Comparison of ENCODE assay signal across 7 mouse cellular contexts in genomic region chr16:91694455-91695084, GRCm38 (mm10). TPM values are rescaled to one million over a fixed set of nuclear protein-coding genes. Genes with fewer than 3 reads are reported as not detected.
A peak's percentile ranks its signal among the peaks of the same experiment; 100 is the strongest.
DNase-seq lines count a peak whose midpoint lies in the region; ATAC-seq lines count a peak whose summit lies in the region.

No protein-coding gene starts in this region.

- ATAC-seq in granulocyte monocyte progenitor cell, adult 5-6 weeks (replicated peaks; ENCODE audit: poor library complexity, severe bottlenecking) = peak; percentile 96
- ATAC-seq in intestine, embryonic 16.5 days = peak; percentile 89
- ATAC-seq in midbrain, embryonic 12.5 days (ENCODE audit: low FRiP score, low read depth) = peak; percentile 86

- no peaks in the 10 kb centered on the region for H3K9me3 ChIP-seq in intestine, embryonic 16.5 days (ENCODE audit: control insufficient read depth, low read length)
- H3K9me3 ChIP-seq in midbrain, embryonic 12.5 days = no peaks in the 10 kb centered on the region

- no peak overlapping the region for H3K9ac ChIP-seq in intestine, embryonic 16.5 days (ENCODE audit: low read depth, low read length)
- H3K9ac ChIP-seq in midbrain, embryonic 12.5 days (replicated peaks) = no peak overlapping the region

- DNase-seq in adrenal gland, adult 8-10 months = peak; percentile 38
- DNase-seq in embryo, embryonic 11.5 days (ENCODE audit: low read depth, low spot score) = peak; percentile 63
- DNase-seq in left cerebral cortex, postnatal 4 days = peak; percentile 84
- DNase-seq in spleen, adult 12 weeks (ENCODE audit: low spot score) = peak; percentile 60

- H3K27ac ChIP-seq in intestine, embryonic 16.5 days (ENCODE audit: low read length) = no peak overlapping the region
- 0 out of 2 replicates have a peak overlapping the region, but pooled peaks have one; percentile 6 for H3K27ac ChIP-seq in midbrain, embryonic 12.5 days (replicated peaks)

- intact Hi-C loops in left cerebral cortex, postnatal 4 days (cut with DNase I) = no loop called here

- H3K27me3 ChIP-seq in intestine, embryonic 16.5 days (replicated peaks; ENCODE audit: control insufficient read depth, insufficient read depth, low read length) = no peaks in the 10 kb centered on the region
- no peaks in the 10 kb centered on the region for H3K27me3 ChIP-seq in midbrain, embryonic 12.5 days

- no peak overlapping the region for H3K4me2 ChIP-seq in intestine, embryonic 16.5 days (ENCODE audit: low read depth, low read length)
- H3K4me2 ChIP-seq in midbrain, embryonic 12.5 days (replicated peaks) = no peak overlapping the region

- no peak overlapping the region for H3K4me3 ChIP-seq in intestine, embryonic 16.5 days (ENCODE audit: low read length)
- no peak overlapping the region for H3K4me3 ChIP-seq in midbrain, embryonic 12.5 days

- no peaks in the 10 kb centered on the region for H3K4me1 ChIP-seq in intestine, embryonic 16.5 days (ENCODE audit: control insufficient read depth, insufficient read depth, low read length)
- peaks cover 5% of the 10 kb centered on the region for H3K4me1 ChIP-seq in midbrain, embryonic 12.5 days

- H3K36me3 ChIP-seq in intestine, embryonic 16.5 days (ENCODE audit: control insufficient read depth, insufficient read depth, low read length) = peaks cover 9% of the 10 kb centered on the region; the same call in 1 of the 2 replicates
- H3K36me3 ChIP-seq in midbrain, embryonic 12.5 days = peaks cover 30% of the 10 kb centered on the region

- WGBS in intestine, embryonic 16.5 days = 30% methylated on average over 14 of the region's 14 CpGs
- 34% methylated on average over 14 of the region's 14 CpGs for WGBS in midbrain, embryonic 12.5 days

RNA-seq across cellular contexts. Expression of gene Donson, which starts 6.0 kb away (rescaled TPM):
- total RNA-seq in adrenal gland, adult 8-10 months (2022) = 10 to 100 TPM in 1 of 4 experiments, 1 to 10 TPM in 3; 4.0 to 13.1 (median 7.2) TPM
- 13.1 and 23.0 TPM in 2 replicates for total RNA-seq in granulocyte monocyte progenitor cell, adult 5-6 weeks (2014; fragmentation: Nextera tagmentation)
- 20.8 and 32.8 TPM in 2 replicates for total RNA-seq in granulocyte monocyte progenitor cell, adult 5-6 weeks (2017)
- 12.0 and 12.2 TPM in 2 replicates for polyA plus RNA-seq in intestine, embryonic 16.5 days (2015; fragmentation: Nextera tagmentation; extraction: Ambion mirVana)
- 10 to 100 TPM; 32.8 to 37.1 TPM for total RNA-seq in left cerebral cortex, postnatal 4 days (2021)
- 33.6 and 35.5 TPM in 2 replicates for polyA plus RNA-seq in midbrain, embryonic 12.5 days (2016; fragmentation: Nextera tagmentation; extraction: Ambion mirVana)

RNA-seq across cellular contexts. Expression of gene Cryzl1, which starts 34.2 kb away (rescaled TPM):
- total RNA-seq in adrenal gland, adult 8-10 months (2022) = 10 to 100 TPM; 49.9 to 75.8 (median 63.0) TPM
- 43.5 and 55.5 TPM in 2 replicates for total RNA-seq in granulocyte monocyte progenitor cell, adult 5-6 weeks (2014; fragmentation: Nextera tagmentation)
- total RNA-seq in granulocyte monocyte progenitor cell, adult 5-6 weeks (2017) = 65.5 and 85.7 TPM in 2 replicates
- polyA plus RNA-seq in intestine, embryonic 16.5 days (2015; fragmentation: Nextera tagmentation; extraction: Ambion mirVana) = 66.9 and 69.4 TPM in 2 replicates
- 10 to 100 TPM; 94.0 to 95.0 TPM for total RNA-seq in left cerebral cortex, postnatal 4 days (2021)
- polyA plus RNA-seq in midbrain, embryonic 12.5 days (2016; fragmentation: Nextera tagmentation; extraction: Ambion mirVana) = 81.7 and 85.1 TPM in 2 replicates

RNA-seq across cellular contexts. Expression of gene Itsn1, which starts 34.5 kb away (rescaled TPM):
- 10 to 100 TPM; 43.3 to 68.5 (median 55.7) TPM for total RNA-seq in adrenal gland, adult 8-10 months (2022)
- 9.3 and 10.7 TPM in 2 replicates for total RNA-seq in granulocyte monocyte progenitor cell, adult 5-6 weeks (2014; fragmentation: Nextera tagmentation)
- 5.0 and 7.0 TPM in 2 replicates for total RNA-seq in granulocyte monocyte progenitor cell, adult 5-6 weeks (2017)
- polyA plus RNA-seq in intestine, embryonic 16.5 days (2015; fragmentation: Nextera tagmentation; extraction: Ambion mirVana) = 10.5 and 13.1 TPM in 2 replicates
- total RNA-seq in left cerebral cortex, postnatal 4 days (2021) = 100 to 1,000 TPM; 200 to 212 TPM
- polyA plus RNA-seq in midbrain, embryonic 12.5 days (2016; fragmentation: Nextera tagmentation; extraction: Ambion mirVana) = 75.4 and 75.7 TPM in 2 replicates

RNA-seq across cellular contexts. Expression of gene Son, which starts 47.3 kb away (rescaled TPM):
- 100 to 1,000 TPM; 235 to 405 (median 309) TPM for total RNA-seq in adrenal gland, adult 8-10 months (2022)
- 326 and 356 TPM in 2 replicates for total RNA-seq in granulocyte monocyte progenitor cell, adult 5-6 weeks (2014; fragmentation: Nextera tagmentation)
- total RNA-seq in granulocyte monocyte progenitor cell, adult 5-6 weeks (2017) = 242 and 285 TPM in 2 replicates
- polyA plus RNA-seq in intestine, embryonic 16.5 days (2015; fragmentation: Nextera tagmentation; extraction: Ambion mirVana) = 69.8 and 76.6 TPM in 2 replicates
- total RNA-seq in left cerebral cortex, postnatal 4 days (2021) = 100 to 1,000 TPM; 252 to 257 TPM
- polyA plus RNA-seq in midbrain, embryonic 12.5 days (2016; fragmentation: Nextera tagmentation; extraction: Ambion mirVana) = 163 and 170 TPM in 2 replicates

RNA-seq across cellular contexts. Expression of gene Gart, which starts 47.8 kb away (rescaled TPM):
- total RNA-seq in adrenal gland, adult 8-10 months (2022) = 100 to 1,000 TPM; 112 to 153 (median 129) TPM
- 169 and 244 TPM in 2 replicates for total RNA-seq in granulocyte monocyte progenitor cell, adult 5-6 weeks (2014; fragmentation: Nextera tagmentation)
- 443 and 453 TPM in 2 replicates for total RNA-seq in granulocyte monocyte progenitor cell, adult 5-6 weeks (2017)
- 85.2 and 99.7 TPM in 2 replicates for polyA plus RNA-seq in intestine, embryonic 16.5 days (2015; fragmentation: Nextera tagmentation; extraction: Ambion mirVana)
- 10 to 100 TPM; 58.8 to 60.1 TPM for total RNA-seq in left cerebral cortex, postnatal 4 days (2021)
- 100 and 102 TPM in 2 replicates for polyA plus RNA-seq in midbrain, embryonic 12.5 days (2016; fragmentation: Nextera tagmentation; extraction: Ambion mirVana)
